Mouse (Mus musculus) right cerebral cortex, postnatal 4 days (tissue): ENCODE results near the gene Col28a1.
A peak's percentile ranks its signal among the peaks of the same experiment; 100 is the strongest.

Source experiments
- DNase-seq: peaks from one replicate; pipeline ENCODE4 v3.0.0-alpha.2; 2022

The Col28a1 gene

GRCm38 (mm10) chr6:8192517-8192916, at the start of gene Col28a1:
Gene Col28a1 (minus strand): TSS chr6:8192617.
- DNase-seq: no peak

- DNase-seq: no peak
Observed at GRCm38 (mm10) chr6:8228596-8228995, 36.2 kb upstream of the Col28a1 start.

- no peak for DNase-seq
Observed at GRCm38 (mm10) chr6:8227035-8227434, 34.6 kb upstream of the Col28a1 start.

- no peak for DNase-seq
Observed at GRCm38 (mm10) chr6:8210661-8211060, 18.2 kb upstream of the Col28a1 start.

GRCm38 (mm10) chr6:8209866-8210186, 17.4 kb upstream of the Col28a1 start:
- peak; percentile 17 for DNase-seq

GRCm38 (mm10) chr6:8209047-8209865, 16.8 kb upstream of the Col28a1 start, which contains the start of gene Mios:
Gene Mios (plus strand): TSS chr6:8209222.
- peak; percentile 83 for DNase-seq

- DNase-seq: no peak
Observed at GRCm38 (mm10) chr6:8189917-8190316, 2.5 kb downstream of the Col28a1 start.

GRCm38 (mm10) chr6:8188599-8189233, 3.7 kb downstream of the Col28a1 start:
- no peak for DNase-seq

- no peak for DNase-seq
Observed at GRCm38 (mm10) chr6:8178397-8178941, 13.9 kb downstream of the Col28a1 start.

- DNase-seq: no peak
Observed at GRCm38 (mm10) chr6:8176116-8176515, 16.3 kb downstream of the Col28a1 start.

GRCm38 (mm10) chr6:8175346-8175745, 17.1 kb downstream of the Col28a1 start:
- DNase-seq: no peak

GRCm38 (mm10) chr6:8174062-8174461, 18.4 kb downstream of the Col28a1 start:
- DNase-seq: no peak

- DNase-seq: no peak
Observed at GRCm38 (mm10) chr6:8172101-8172500, 20.3 kb downstream of the Col28a1 start.

- DNase-seq: no peak
Observed at GRCm38 (mm10) chr6:8164741-8165140, 27.7 kb downstream of the Col28a1 start.

GRCm38 (mm10) chr6:8160001-8160400, 32.4 kb downstream of the Col28a1 start:
- no peak for DNase-seq

GRCm38 (mm10) chr6:8157121-8157520, 35.3 kb downstream of the Col28a1 start:
- DNase-seq: no peak

GRCm38 (mm10) chr6:8152551-8153361, 39.7 kb downstream of the Col28a1 start:
- DNase-seq: no peak

GRCm38 (mm10) chr6:8148916-8149315, 43.5 kb downstream of the Col28a1 start:
- no peak for DNase-seq

- DNase-seq: no peak
Observed at GRCm38 (mm10) chr6:8141881-8142280, 50.5 kb downstream of the Col28a1 start.

- DNase-seq: no peak
Observed at GRCm38 (mm10) chr6:8130149-8130548, 62.3 kb downstream of the Col28a1 start.

GRCm38 (mm10) chr6:8128164-8128563, 64.3 kb downstream of the Col28a1 start:
- no peak for DNase-seq

- DNase-seq: no peak
Observed at GRCm38 (mm10) chr6:8126545-8126944, 65.9 kb downstream of the Col28a1 start.

GRCm38 (mm10) chr6:8119116-8119515, 73.3 kb downstream of the Col28a1 start:
- DNase-seq: no peak
